Mouse (Mus musculus) thymus, adult 2 months (tissue): ENCODE measurements around the gene Cnga2.

ENCODE experiments used
- CTCF ChIP-seq: fragments of 200-500 bp; IDR thresholded peaks from 2 replicates; pipeline ENCODE4 v1.5.1; 2012; ENCODE audit warnings: mild to moderate bottlenecking, control low read depth, low read length, moderate library complexity, borderline replicate concordance; ENCODE audit not compliant: control insufficient read depth, poor library complexity, insufficient read depth; ENCODE audit errors: extremely low read depth
- POLR2A ChIP-seq: fragments of 200-500 bp; IDR thresholded peaks from 2 replicates; pipeline ENCODE4 v1.6.1; 2012; ENCODE audit warnings: mild to moderate bottlenecking, low read length, control low read depth, moderate library complexity; ENCODE audit not compliant: control insufficient read depth, poor library complexity, insufficient read depth; ENCODE audit errors: extremely low read depth

DNA sequence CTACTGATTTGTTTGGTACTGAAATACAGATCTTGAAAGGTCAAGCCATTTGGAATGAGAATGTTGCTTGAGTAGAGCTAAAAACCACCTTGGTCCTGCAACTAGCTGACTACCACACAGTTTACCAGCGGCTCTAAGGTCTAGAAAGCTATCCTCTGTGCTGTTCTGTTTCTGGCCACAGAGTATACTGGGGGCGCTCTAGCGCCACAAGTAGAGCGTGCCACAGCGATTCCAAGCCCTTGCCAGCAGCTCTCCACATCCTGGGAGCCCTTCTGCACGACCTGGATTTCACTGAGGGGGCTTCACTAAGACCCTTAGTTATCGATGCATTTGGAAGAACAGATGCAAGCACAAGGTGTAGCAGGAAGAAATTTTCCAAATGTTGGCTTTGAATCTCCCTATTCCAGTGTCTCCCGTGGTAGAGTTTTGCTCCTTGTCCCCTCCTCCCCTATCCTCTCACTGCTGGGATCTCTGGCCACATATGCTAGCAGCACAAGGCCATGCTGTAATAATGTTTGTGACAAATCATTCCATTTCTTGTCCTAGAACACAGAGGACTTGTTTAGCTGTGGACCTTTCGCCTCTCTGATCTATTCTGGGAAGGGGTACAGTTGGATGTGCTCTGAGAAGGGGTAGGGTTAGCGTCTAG, 31.2 kb downstream of the Cnga2 start:
- TF ChIP-seq CTCF (no peak), POLR2A (no peak)
